Mouse (Mus musculus) forebrain, embryonic 16.5 days (tissue): ENCODE measurements around the gene Acbd6. TPM values are rescaled to one million over a fixed set of nuclear protein-coding genes. Genes with fewer than 3 reads are reported as not detected.

Experiments
- polyA plus RNA-seq: library from polyadenylated mRNA; unstranded; fragments of >200 nt; fragmentation: Nextera tagmentation; extraction: Ambion mirVana; gene quantifications from 2 replicates; pipeline ENCODE4 v1.2.1, GENCODE M21; 2015

Acbd6 gene
- polyA plus RNA-seq, 1 experiment from 2014 or later, result 87.4 TPM

Other genes with a start within 250 kb of the Acbd6 start
- gene Xpr1, start 140.7 kb upstream of the Acbd6 start, polyA plus RNA-seq, result 65.8 and 92.5 TPM in 2 replicates
- not detected in 2 replicates for gene Lhx4, start 193.6 kb downstream of the Acbd6 start, polyA plus RNA-seq